Mouse (Mus musculus): ENCODE results near the gene Pdzd4.

Gene Pdzd4

DNA sequence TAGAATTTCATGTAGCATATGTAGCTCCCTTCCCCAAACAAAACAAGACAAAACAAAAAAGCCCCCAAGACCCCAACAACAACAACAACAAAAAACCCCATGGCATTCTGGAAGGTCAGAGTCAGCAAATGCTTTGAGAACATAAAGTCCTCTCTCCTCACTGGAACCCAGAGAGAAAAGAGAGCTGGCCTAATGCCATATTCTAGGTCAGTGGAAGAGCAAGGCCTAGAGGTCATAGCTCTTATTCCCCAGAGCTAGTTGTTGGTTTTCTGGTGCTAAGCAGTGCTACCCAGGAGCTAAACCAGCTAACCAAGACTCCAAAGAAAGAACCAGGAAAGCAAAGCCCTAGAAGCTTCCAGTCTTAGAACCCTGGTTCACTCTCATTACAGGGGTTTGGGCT lies 39.1 kb downstream of the Pdzd4 start:
- no peak for DNase-seq

DNA sequence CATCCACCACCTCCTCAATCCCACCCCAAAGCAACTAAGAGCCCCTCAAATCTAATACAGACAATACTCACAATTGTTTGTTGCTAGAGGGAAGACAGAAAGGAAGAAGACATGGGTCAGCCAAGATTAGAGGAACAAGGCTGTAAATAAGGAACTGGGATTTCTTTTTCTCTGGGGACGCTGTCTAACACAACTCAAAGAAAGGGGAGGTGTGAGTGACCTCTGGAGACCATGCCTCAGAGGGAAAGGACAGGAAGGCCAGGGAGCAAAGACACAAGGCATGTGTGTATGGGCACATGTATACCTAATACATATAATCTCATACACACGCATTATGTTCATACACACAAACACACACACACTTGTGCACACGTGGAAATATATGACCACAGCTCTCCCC lies 42.5 kb downstream of the Pdzd4 start:
- no peak for DNase-seq

DNA sequence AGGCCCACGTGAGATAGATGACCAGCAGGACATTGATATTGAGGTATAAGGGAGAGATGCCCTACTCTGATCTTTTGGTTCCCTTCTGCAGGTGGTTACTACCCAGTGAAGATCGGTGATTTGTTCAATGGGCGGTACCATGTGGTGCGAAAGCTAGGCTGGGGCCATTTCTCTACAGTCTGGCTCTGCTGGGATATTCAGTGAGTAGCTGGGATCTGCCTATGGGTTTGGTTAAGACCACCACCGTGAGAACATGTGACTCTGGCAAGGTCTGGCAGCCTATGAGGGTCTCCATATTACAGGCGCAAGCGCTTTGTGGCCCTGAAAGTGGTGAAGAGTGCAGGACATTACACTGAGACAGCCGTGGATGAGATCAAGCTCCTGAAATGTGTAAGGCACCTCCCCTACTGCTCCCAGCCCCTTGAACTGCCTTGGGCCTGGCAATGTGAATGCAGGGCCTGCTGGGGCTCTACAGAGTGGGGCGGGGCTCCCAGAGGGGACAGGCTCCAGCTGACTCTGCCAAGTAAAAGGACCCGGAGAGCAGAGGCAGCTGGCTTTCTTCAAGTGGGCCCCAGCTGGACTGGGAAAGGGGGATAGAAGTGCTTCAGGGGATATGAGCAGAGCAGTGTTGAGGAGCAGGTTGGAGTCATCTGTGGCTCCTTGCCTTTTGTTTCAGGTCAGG lies 49.8 kb downstream of the Pdzd4 start:
- no peak for DNase-seq

DNA sequence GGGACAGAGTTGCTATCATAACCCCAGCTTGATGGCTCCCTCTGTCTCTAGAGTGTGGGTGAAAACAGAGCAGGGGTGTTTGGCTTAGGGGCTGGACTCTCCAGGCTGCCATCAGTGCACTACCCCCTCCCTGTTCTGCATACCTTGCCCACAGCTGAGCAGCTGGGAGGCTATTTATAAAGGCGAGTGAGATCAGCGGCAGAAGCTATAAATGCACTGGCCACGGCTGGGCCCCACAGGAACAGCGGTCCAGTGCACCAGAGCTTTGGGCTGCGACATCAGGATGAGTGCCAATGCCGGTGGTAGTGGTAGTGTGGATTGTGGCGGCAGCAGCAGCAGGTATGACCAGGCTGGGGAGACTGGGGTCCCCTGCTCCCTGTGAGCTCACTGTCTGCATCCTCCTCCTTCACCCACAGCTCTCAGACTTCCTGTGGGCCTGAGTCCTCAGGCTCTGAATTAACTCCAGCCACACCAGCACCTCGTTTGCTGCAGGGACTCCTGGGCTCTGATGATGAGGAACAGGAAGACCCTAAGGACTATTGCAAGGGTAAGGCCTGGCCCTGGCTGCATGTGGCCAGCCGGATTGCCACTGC lies 50.5 kb downstream of the Pdzd4 start, which contains the start of gene Srpk3:
Srpk3 (plus strand) TSS at position 238 of the 593 bp plus-strand sequence.
- DNase-seq, result peak; percentile 33 to 52

DNA sequence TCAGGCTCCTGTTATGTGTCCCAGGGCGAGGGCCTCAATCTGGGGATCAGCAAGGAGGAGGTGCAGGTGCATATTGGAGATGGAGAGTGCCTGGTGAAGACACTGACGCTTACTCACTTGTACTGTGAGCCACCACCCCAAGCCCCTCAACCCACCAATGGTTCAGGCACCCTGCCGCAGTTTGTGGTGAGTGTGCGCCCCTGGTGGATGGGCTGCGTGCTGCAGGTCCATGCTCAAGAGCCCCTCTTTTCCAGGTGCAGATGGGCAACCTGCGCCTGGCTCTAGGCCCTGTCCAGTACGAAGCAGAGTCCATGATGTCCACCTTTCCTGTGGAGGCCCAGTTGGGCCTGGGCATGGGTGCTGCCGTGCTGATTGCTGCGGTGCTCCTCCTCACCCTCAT lies 57.5 kb downstream of the Pdzd4 start:
- DNase-seq, result no peak

DNA sequence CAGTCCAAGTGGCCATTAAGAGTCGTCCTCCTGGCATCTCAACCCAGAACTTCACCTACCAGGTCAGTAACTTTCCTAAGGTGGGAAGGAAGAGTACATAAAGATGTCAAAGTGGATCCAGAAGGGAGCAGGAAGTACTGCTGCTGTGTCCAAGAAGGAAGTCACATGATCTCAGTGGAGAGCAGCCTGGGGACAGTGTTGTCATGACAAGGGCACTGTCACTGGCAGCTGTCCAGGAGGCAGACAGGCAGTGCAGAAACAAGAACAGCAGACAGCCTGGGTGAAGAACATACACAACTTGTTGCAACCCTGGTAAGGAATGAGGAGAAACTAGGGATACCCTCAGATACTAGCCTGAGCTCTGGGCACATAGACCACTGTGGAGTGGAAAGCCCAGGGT lies 59.5 kb downstream of the Pdzd4 start:
- no peak for DNase-seq

DNA sequence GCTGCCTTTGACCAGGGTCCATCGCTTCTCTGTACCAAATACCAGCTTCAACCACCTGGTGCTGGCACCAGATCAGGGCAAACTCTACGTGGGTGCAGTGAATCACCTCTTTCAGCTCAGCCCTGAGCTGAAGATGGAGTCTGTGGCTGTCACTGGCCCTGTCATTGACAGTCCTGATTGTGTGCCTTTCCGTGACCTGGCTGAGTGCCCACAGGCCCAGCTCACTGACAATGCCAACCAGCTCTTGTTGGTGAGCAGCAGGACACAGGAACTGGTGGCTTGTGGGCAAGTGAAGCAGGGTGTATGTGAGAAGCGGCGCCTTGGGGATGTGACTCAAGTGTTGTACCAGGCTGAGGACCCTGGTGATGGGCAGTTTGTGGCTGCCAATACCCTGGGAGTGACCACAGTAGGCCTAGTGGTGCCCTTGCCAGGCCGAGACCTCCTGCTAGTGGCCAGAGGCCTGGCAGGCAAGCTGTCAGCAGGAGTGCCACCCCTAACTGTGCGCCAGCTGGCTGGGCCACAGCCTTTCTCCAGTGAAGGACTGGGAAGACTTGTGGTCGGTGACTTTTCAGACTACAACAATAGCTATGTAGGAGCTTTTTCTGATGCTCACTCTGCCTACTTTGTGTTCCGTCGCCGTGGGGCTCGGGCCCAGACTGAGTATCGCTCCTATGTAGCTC lies 66.0 kb downstream of the Pdzd4 start:
- DNase-seq, result no peak

DNA sequence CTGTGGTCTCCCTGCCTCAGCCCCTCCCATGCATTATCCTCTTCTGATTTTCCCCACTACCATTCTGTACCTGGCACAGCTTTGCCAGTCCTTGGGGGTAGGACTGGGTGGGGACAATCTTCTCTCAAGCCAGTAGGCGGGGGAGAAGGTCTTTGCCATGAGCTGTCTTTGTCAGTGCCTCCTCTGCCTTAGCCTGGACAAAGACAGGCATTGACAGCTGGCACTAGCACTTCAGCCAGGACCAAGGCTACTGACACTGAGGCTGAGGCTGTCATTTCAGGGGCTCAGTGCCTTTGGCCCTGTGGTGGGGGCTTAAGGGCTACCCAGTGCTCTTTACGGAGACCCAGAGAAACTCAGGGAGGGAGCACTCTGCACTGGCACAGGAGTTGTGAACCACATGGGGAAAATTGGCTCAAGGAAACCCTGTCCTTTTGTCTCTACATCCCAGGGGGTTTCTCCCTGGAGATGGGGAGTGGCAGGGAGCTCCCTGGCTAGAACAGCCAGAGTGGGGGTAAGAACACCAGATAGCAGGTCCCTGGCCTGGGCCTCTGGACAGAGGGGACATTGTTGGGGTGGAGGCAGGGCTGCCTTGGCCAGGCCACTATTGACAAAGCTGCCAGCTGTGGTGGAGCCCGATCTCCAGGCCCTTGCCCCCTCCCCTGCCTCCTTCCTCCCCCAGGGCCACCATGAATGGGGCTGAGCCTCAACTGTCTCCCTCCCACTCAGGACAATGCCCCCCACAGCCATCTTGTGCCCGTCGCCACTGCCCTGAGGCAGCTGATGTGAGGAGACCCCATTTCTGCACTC lies 68.2 kb downstream of the Pdzd4 start, which contains the start of gene Plxnb3:
Plxnb3 (plus strand) TSS at position 757 of the 807 bp plus-strand sequence.
- DNase-seq, result no peak

DNA sequence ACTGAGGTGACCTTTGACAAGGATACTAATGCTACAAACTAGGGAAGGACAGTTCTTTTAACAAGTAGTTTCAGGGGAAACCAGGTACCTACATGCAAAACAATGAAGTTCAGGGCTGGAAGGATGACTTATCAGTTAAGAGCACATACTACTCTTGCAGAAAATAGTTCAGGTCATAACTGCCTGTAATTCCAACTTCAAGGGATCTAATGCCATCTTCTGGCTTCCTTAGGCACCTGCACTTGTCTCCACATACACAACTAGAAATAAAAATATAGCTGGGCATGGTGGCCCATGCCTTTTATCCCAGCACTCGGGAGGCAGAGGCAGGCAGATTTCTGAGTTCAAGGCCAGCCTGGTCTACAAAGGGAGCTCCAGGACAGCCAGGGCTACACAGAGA lies 75.8 kb downstream of the Pdzd4 start:
- no peak for DNase-seq

DNA sequence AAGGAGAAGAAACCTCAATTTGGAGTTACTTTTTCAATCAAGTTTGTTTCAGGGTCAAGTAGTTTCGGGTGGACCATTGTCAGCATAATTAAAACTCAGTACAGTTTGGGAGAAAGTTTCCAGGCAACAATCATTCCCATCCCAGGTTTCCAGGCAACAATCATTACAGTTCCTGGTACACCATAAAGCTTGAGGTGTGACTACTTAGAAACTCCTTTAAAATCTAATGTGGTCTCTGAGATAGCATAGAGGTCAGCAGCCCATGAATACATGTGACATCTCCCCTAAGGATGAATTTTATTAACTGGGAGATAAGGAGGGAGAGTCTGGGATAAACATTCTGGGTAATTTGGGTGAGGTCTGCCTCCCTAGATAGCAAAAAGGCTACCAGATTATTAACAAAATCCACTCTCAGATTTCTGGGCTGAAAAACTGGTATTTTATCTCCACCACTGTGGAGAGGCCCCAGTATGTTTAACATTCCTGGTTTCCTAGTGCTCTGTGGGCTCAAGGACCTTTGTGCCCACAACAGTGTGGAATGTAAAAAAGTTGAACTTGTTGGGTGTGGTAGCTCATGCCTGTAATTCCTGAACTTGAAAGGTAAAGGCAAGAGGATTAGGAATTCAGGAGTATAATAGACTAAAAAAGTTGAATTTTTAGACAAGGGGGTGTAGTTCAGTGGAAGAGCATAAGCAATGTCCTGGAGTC lies 79.8 kb downstream of the Pdzd4 start:
- no peak for DNase-seq
